Mouse (Mus musculus) small intestine, adult 2 months (tissue): Measurements from ENCODE around the gene Tgfbrap1. TPM values are rescaled to one million over a fixed set of nuclear protein-coding genes. Genes with fewer than 3 reads are reported as not detected.

ENCODE experiments used
- H3K27ac ChIP-seq: fragments of 200-500 bp; 2 replicates; pipeline ENCODE4 v1.5.1; 2012; ENCODE audit warnings: low read depth, low read length, control low read depth, inconsistent platforms; ENCODE audit not compliant: insufficient read depth
- H3K27me3 ChIP-seq: fragments of 200-500 bp; 2 replicates; pipeline ENCODE4 v1.6.1; 2012; ENCODE audit warnings: mild to moderate bottlenecking, moderate library complexity, low read length, inconsistent platforms; ENCODE audit not compliant: control insufficient read depth, insufficient read depth
- H3K36me3 ChIP-seq: fragments of 200-500 bp; 2 replicates; pipeline ENCODE4 v1.6.1; 2012; ENCODE audit warnings: mild to moderate bottlenecking, low read length, control low read depth, inconsistent platforms; ENCODE audit not compliant: control insufficient read depth, insufficient read depth
- H3K4me1 ChIP-seq: fragments of 200-500 bp; 2 replicates; pipeline ENCODE4 v1.6.1; 2012; ENCODE audit warnings: low read length, inconsistent platforms, mixed read lengths; ENCODE audit not compliant: control insufficient read depth, insufficient read depth, insufficient read length
- H3K4me3 ChIP-seq: fragments of 200-500 bp; 2 replicates; pipeline ENCODE4 v1.5.1; 2012; ENCODE audit warnings: low read depth, mild to moderate bottlenecking, control low read depth, inconsistent platforms, low read length, moderate library complexity
- CTCF ChIP-seq: fragments of 200-500 bp; IDR thresholded peaks from 2 replicates; pipeline ENCODE4 v1.5.1; 2012; ENCODE audit warnings: low read depth, mild to moderate bottlenecking, control low read depth, inconsistent platforms, low read length, moderate library complexity, mixed read lengths; ENCODE audit not compliant: insufficient replicate concordance, insufficient read length; ENCODE audit errors: extremely low read depth
- POLR2A ChIP-seq: fragments of 200-500 bp; IDR thresholded peaks from 2 replicates; pipeline ENCODE4 v1.6.1; 2012; ENCODE audit warnings: low read depth, mild to moderate bottlenecking, control low read depth, inconsistent platforms, low read length, moderate library complexity
- WGBS: fragments of 180-500 bp; shearing (Covaris S2); methylation state at CpG from one replicate; pipeline ENCODE4 v1.1.7; 2018; 5-methylcytosine and 5-hydroxymethylcytosine counted together
- polyA plus RNA-seq: library from polyadenylated mRNA; depleted of rRNA; stranded (reverse); fragments of >200 nt; gene quantifications from 2 replicates; pipeline ENCODE4 v1.2.3, GENCODE M21; 2012

Gene Tgfbrap1
- polyA plus RNA-seq, 1 experiment, result 11.1 TPM

- H3K27me3 ChIP-seq, result no peaks in the 10 kb centered on the region
- 38% methylated on average over 4 of the region's 4 CpGs for WGBS
- H3K4me3 ChIP-seq, result no peak overlapping the region
- H3K4me1 ChIP-seq, result no peaks in the 10 kb centered on the region
- peak; percentile 92; the same call in 1 of the 2 replicates for TF ChIP-seq CTCF
- no peak for TF ChIP-seq POLR2A
- H3K27ac ChIP-seq, result no peak overlapping the region
- peaks cover 37% of the 10 kb centered on the region for H3K36me3 ChIP-seq
Observed at GRCm38 (mm10) chr1:43110556-43110955, 12.1 kb upstream of the Tgfbrap1 start.

DNA sequence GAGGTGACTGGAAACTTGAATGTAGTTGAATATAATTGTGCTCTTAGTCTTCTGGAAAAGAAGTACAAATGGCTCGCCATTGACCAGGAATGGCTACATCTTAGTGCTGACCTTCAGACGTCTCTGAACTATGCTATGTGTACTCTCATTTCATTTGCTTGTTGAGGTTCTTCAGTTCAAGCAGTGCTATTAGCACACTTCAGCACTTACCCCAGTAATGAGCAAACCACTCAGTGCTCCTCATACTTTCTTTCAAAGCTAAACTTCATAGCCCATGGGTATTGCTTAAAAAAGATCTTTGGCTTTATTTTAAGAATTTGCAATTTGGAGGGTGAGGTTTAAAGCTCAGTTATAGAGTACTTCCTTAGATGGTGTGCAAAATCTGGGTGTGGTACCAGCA, 10.3 kb upstream of the Tgfbrap1 start:
- WGBS, result 81% methylated on average over 2 of the region's 2 CpGs
- Histone ChIP-seq H3K4me1 (no peaks in the 10 kb centered on the region), H3K36me3 (peaks cover 25% of the 10 kb centered on the region), H3K27ac (no peak overlapping the region), H3K27me3 (no peaks in the 10 kb centered on the region), H3K4me3 (no peak overlapping the region)
- TF ChIP-seq CTCF, result no peak
- no peak for TF ChIP-seq POLR2A

GRCm38 (mm10) chr1:43094206-43094605, 4.2 kb downstream of the Tgfbrap1 start:
- no peaks in the 10 kb centered on the region for H3K36me3 ChIP-seq
- peaks cover 7% of the 10 kb centered on the region for H3K4me1 ChIP-seq
- H3K27ac ChIP-seq, result no peak overlapping the region
- H3K4me3 ChIP-seq, result no peak overlapping the region
- no peaks in the 10 kb centered on the region for H3K27me3 ChIP-seq
- TF ChIP-seq POLR2A (no peak), CTCF (no peak)
- 92% methylated on average over 2 of the region's 2 CpGs for WGBS

- H3K4me3 ChIP-seq, result peak overlapping the region; percentile 93
- peaks cover 7% of the 10 kb centered on the region for H3K4me1 ChIP-seq
- H3K36me3 ChIP-seq, result no peaks in the 10 kb centered on the region
- no peaks in the 10 kb centered on the region for H3K27me3 ChIP-seq
- peak overlapping the region; percentile 73 for H3K27ac ChIP-seq
- TF ChIP-seq POLR2A (no peak; the same call in 1 of the 2 replicates), CTCF (no peak)
- 1% methylated on average over 99 of the region's 102 CpGs for WGBS
Observed at GRCm38 (mm10) chr1:43092056-43093015, 6.1 kb downstream of the Tgfbrap1 start.

GRCm38 (mm10) chr1:43091306-43092055, 7.0 kb downstream of the Tgfbrap1 start:
- no peak for TF ChIP-seq CTCF
- TF ChIP-seq POLR2A, result no peak
- no peaks in the 10 kb centered on the region for H3K36me3 ChIP-seq
- no peak overlapping the region for H3K27ac ChIP-seq
- H3K27me3 ChIP-seq, result no peaks in the 10 kb centered on the region
- H3K4me3 ChIP-seq, result peak overlapping the region; percentile 93
- peaks cover 7% of the 10 kb centered on the region for H3K4me1 ChIP-seq
- 29% methylated on average over 13 of the region's 13 CpGs for WGBS

DNA sequence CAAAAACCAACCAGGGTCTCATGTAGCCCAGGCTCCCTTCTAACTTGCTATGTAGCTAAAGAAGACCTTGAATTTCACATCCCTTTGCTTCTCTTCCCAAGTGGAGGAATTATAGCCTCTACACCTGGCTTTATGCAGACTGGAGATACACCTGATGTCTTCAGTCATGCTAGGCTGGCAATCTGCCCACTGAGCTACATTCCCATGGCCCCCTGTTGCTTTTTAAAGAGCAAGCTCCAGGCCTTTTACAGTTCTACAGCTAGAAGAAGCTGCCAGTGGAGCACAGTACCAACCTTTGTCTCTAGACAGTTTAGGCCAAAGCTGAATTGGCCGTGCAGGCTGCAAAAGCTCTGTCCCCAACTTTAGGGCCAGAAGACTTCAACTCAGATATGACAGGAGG, 8.0 kb downstream of the Tgfbrap1 start:
- no peak for TF ChIP-seq POLR2A
- TF ChIP-seq CTCF, result no peak
- WGBS, result 71% methylated on average over 1 of the region's 1 CpGs
- no peak overlapping the region for H3K27ac ChIP-seq

DNA sequence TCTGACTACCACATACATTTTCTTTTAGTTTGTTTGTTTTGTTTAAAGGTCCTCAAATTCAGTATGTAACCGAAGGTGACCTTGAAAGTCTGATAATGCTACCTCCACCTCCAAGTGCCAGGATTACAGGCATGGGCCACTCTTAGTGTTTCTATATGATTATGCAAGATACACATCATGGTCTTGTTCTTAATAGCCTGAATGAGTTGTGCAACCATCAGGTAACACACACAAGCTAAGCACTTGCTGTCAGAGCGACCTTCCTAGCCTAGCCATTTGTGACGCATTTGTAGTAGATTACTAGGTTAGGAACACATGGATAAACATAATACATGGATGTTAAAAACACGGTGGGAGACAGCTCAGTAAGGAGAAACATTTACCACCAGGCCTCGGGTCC, 15.5 kb downstream of the Tgfbrap1 start:
- 77% methylated on average over 5 of the region's 5 CpGs for WGBS
- Histone ChIP-seq H3K4me3 (no peak overlapping the region), H3K27ac (no peak overlapping the region), H3K36me3 (no peaks in the 10 kb centered on the region), H3K4me1 (no peaks in the 10 kb centered on the region), H3K27me3 (no peaks in the 10 kb centered on the region)
- TF ChIP-seq CTCF, result no peak
- no peak for TF ChIP-seq POLR2A

More for the DNA sequence above, 8.0 kb downstream of the Tgfbrap1 start:
- no peaks in the 10 kb centered on the region for H3K27me3 ChIP-seq
- no peaks in the 10 kb centered on the region for H3K36me3 ChIP-seq
- H3K4me1 ChIP-seq, result peaks cover 7% of the 10 kb centered on the region
- no peak overlapping the region for H3K4me3 ChIP-seq
